Mouse (Mus musculus): ENCODE data around the gene Ciita. TPM values are rescaled to one million over a fixed set of nuclear protein-coding genes. Genes with fewer than 3 reads are reported as not detected.

Ciita gene
- 5.8 and 6.1 TPM in 2 replicates for polyA plus RNA-seq (2012; rRNA removed)

DNA sequence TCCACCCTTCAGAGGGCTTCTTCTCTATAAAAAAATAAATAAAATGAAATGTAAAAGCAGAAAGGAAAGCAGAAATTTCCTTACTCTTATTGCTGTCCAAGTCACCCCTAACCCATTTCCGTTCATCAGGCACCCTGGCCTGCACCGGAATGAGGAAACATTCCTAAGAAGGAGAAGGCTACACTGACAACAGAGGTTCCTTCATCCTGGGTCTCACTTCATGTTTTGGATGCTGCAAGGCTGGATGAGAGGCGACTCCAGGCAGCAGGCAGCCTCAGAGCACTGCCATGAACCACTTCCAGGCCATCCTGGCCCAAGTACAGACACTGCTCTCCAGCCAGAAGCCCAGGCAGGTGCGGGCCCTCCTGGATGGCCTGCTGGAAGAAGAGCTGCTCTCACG lies at the start of gene Ciita:
Gene Ciita (plus strand): TSS at position 203 of the 400 bp plus-strand sequence.

DNA sequence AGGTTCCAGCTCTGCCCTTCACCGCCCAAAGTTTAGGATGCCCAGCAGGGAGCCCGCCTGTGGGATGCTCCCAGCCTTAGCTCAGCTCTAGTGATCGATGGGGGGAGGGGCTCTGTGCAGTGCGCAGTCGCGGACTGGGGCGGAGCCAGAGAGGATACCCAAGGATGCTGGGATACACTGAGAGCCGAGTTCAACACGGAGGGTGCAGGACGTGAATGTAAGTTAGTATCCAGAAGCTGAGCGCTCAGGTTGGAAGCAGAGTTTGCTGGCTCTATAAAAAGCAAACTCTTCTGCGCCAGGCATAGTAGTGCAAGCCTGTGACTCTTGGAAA lies 32.6 kb upstream of the Ciita start, which contains the start of gene Tvp23a:
Gene Tvp23a (minus strand): TSS at position 99 of the 331 bp plus-strand sequence.

DNA sequence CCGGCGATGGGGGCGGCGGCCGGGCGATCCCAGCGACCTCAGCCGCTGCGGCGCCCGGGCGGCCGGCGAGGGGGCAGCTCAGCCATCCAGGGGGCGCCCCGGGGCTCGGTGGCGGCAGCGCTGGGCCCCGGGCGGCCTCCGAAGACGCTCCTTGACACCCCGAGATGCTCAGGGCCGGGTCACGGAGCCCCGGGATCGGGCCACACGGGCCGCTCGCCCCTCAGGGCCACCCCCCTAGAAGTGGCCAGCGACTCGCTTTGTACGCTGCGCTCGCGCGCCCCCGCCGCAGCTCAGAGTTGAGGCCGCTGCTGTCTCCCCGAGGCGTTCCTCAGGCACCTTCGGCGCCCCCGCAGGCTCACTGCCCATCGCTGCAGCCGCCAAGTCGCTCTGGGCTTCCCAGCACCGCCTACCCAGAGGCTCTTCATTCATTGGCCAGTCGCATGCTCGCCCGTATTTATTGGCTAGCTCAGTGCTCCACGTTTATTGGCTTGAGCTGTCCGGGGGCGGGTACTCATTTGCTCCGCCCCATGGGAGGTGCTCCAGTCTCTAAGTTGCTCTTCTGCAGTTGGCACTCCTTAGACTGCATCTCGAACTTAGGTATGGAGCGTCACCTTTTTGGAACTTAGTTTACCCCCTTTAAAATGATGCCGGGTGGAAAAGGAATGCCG lies 63.0 kb downstream of the Ciita start, which contains the start of gene Dexi:
Gene Dexi (minus strand): TSS at position 357 of the 668 bp plus-strand sequence.

DNA sequence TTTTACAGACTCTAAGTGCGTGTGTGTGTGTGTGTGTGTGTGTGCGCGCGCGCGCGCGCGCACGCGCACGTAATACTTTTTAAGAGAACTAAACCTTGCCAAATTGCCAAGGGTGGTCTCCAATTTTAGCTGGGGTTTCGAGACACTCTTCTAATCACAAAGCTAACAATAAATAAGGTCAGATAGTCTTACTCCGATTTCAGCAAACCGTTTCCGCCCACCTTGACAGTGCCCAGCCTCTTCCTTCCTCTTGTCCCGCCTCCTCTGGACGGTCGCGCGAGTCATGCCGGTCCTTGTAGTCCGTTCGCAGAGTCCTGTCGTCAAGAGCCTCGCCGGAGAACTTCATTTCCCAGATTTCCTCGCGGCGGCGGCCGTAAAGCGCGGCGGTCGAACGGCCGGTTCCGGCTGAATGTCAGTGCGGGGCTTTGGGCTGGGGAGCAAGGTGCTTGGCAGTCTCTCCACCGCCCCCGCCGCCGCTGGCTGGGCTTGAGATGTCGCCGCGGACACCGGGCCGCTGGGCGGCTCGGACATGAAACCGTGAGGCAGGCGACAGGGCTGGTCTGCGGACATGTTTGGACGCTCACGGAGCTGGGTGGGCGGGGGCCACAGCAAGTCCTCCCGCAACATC lies 65.2 kb downstream of the Ciita start, which contains the start of gene Clec16a:
Gene Clec16a (plus strand): TSS at position 345 of the 628 bp plus-strand sequence.

Other genes with a start within 250 kb of the Ciita start
- 31.6 and 40.2 TPM in 2 replicates for gene Emp2, start 166.1 kb upstream of the Ciita start, polyA plus RNA-seq (2012; rRNA removed)
- 0.34 and 0.56 TPM in 2 replicates for gene Tekt5, start 84.6 kb upstream of the Ciita start, polyA plus RNA-seq (2012; rRNA removed)
- gene Nubp1, start 68.1 kb upstream of the Ciita start, polyA plus RNA-seq (2012; rRNA removed) = 26.1 and 29.1 TPM in 2 replicates
- 1.8 and 2.0 TPM in 2 replicates for gene Tvp23a, start 32.7 kb upstream of the Ciita start, polyA plus RNA-seq (2012; rRNA removed)
- 69.4 and 87.4 TPM in 2 replicates for gene Dexi, start 63.0 kb downstream of the Ciita start, polyA plus RNA-seq (2012; rRNA removed)
- gene Clec16a, start 65.3 kb downstream of the Ciita start, polyA plus RNA-seq (2012; rRNA removed) = 11.7 and 14.5 TPM in 2 replicates